Mouse (Mus musculus) heart, embryonic 11.5 days (tissue): ENCODE measurements at regions not wholly inside any gene's neighbourhood (a gene's known extent, or its start where the extent isn't known, plus 50 kb on each side); places are given as distances from the start of the nearest gene placed in this dataset.
A peak's percentile ranks its signal among the peaks of the same experiment; 100 is the strongest.

ENCODE experiments used
- ATAC-seq: fragments of 200-750 bp; cut with Nextera tagmentation; replicated peaks from 2 replicates; pipeline ENCODE4 v1.8.0; 2017; ENCODE audit warnings: moderate library complexity; ENCODE audit not compliant: insufficient number of reproducible peaks, low FRiP score, low TSS enrichment
- H3K27ac ChIP-seq: fragments of 300-500 bp; sonication (generic); 2 replicates; pipeline ENCODE4 v1.5.1; 2014; ENCODE audit warnings: mild to moderate bottlenecking, low read depth, low read length
- H3K27me3 ChIP-seq: fragments of 300-500 bp; sonication (generic); 2 replicates; pipeline ENCODE4 v1.6.1; 2014; ENCODE audit warnings: mild to moderate bottlenecking, low read length, mixed read lengths; ENCODE audit not compliant: control insufficient read depth, insufficient read depth
- H3K36me3 ChIP-seq: fragments of 300-500 bp; sonication (generic); 2 replicates; pipeline ENCODE4 v1.6.1; 2014; ENCODE audit warnings: mild to moderate bottlenecking, low read length, moderate library complexity, mixed read lengths; ENCODE audit not compliant: control insufficient read depth, insufficient read depth
- H3K4me1 ChIP-seq: fragments of 300-500 bp; sonication (generic); 2 replicates; pipeline ENCODE4 v1.6.1; 2014; ENCODE audit warnings: low read length; ENCODE audit not compliant: control insufficient read depth, insufficient read depth
- H3K4me2 ChIP-seq: fragments of 300-500 bp; sonication (generic); 2 replicates; pipeline ENCODE4 v1.6.1; 2014; ENCODE audit warnings: mild to moderate bottlenecking, moderate library complexity
- H3K4me3 ChIP-seq: fragments of 300-500 bp; sonication (generic); 2 replicates; pipeline ENCODE4 v1.5.1; 2014; ENCODE audit warnings: low read depth, low read length
- H3K9ac ChIP-seq: fragments of 300-500 bp; sonication (generic); 2 replicates; pipeline ENCODE4 v1.6.1; 2014; ENCODE audit warnings: mild to moderate bottlenecking, low read depth, low read length, moderate library complexity
- H3K9me3 ChIP-seq: fragments of 300-500 bp; sonication (generic); replicated peaks from 2 replicates; pipeline ENCODE4 v1.6.1; 2016; ENCODE audit warnings: low read length; ENCODE audit not compliant: control insufficient read depth
- WGBS: fragments of 180-500 bp; shearing (Covaris S2); extraction: QIAGEN DNeasy Blood & Tissue Kit; methylation state at CpG from one replicate; pipeline ENCODE4 v1.1.7; 2014; ENCODE audit not compliant: insufficient replicate concordance; 5-methylcytosine and 5-hydroxymethylcytosine counted together

- Histone ChIP-seq H3K27ac (no peak overlapping the region), H3K4me3 (no peak overlapping the region), H3K4me2 (no peak overlapping the region), H3K9me3 (no peaks in the 10 kb centered on the region), H3K36me3 (no peaks in the 10 kb centered on the region), H3K4me1 (no peaks in the 10 kb centered on the region), H3K27me3 (no peaks in the 10 kb centered on the region), H3K9ac (no peak overlapping the region)
- WGBS, result 40% methylated on average over 1 of the region's 1 CpGs
- ATAC-seq, result no peak
Measured at GRCm38 (mm10) chr2:117811506-117811905, 300.2 kb upstream of the Thbs1 start.

- no peak for ATAC-seq
- Histone ChIP-seq H3K9me3 (no peaks in the 10 kb centered on the region), H3K4me3 (no peak overlapping the region), H3K27ac (no peak overlapping the region), H3K4me2 (no peak overlapping the region), H3K9ac (no peak overlapping the region), H3K27me3 (no peaks in the 10 kb centered on the region), H3K36me3 (no peaks in the 10 kb centered on the region), H3K4me1 (no peaks in the 10 kb centered on the region)
- 64% methylated on average over 2 of the region's 2 CpGs for WGBS
Measured at GRCm38 (mm10) chr2:117811931-117812330, 299.7 kb upstream of the Thbs1 start.

GRCm38 (mm10) chr2:117819701-117820225, 291.9 kb upstream of the Thbs1 start:
- H3K9ac ChIP-seq, result no peak overlapping the region
- no peak overlapping the region for H3K4me3 ChIP-seq
- H3K27me3 ChIP-seq, result no peaks in the 10 kb centered on the region
- 48% methylated on average over 3 of the region's 3 CpGs for WGBS
- H3K27ac ChIP-seq, result no peak overlapping the region
- no peaks in the 10 kb centered on the region; the same call in 1 of the 2 replicates for H3K4me1 ChIP-seq
- 0 out of 2 replicates have a peak, but pooled peaks have one; percentile 39 for ATAC-seq
- H3K36me3 ChIP-seq, result no peaks in the 10 kb centered on the region
- H3K4me2 ChIP-seq, result no peak overlapping the region
- no peaks in the 10 kb centered on the region for H3K9me3 ChIP-seq

DNA sequence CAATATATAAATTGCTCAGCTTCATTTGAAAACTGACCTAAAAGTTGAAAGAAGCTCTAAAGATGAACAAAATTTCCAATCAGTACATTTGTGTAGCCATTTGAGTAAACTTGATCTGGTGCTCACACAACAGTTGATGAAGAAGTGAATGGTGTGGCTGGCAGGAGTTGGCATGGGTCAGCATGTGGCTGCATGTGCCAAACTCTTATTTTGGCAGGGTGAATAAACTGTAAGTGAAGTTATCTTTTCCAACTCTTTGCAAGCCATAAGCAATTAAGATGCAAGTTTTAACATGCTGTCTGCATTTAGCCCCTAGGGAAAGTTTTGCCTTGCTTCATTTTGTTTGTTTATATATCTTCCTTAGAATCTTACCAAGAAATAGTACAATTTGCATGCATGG, 291.0 kb upstream of the Thbs1 start:
- Histone ChIP-seq H3K9ac (no peak overlapping the region), H3K27ac (no peak overlapping the region), H3K4me2 (no peak overlapping the region), H3K36me3 (no peaks in the 10 kb centered on the region), H3K4me1 (peaks cover 5% of the 10 kb centered on the region; the same call in 1 of the 2 replicates), H3K27me3 (no peaks in the 10 kb centered on the region), H3K9me3 (no peaks in the 10 kb centered on the region), H3K4me3 (no peak overlapping the region)
- ATAC-seq, result no peak

DNA sequence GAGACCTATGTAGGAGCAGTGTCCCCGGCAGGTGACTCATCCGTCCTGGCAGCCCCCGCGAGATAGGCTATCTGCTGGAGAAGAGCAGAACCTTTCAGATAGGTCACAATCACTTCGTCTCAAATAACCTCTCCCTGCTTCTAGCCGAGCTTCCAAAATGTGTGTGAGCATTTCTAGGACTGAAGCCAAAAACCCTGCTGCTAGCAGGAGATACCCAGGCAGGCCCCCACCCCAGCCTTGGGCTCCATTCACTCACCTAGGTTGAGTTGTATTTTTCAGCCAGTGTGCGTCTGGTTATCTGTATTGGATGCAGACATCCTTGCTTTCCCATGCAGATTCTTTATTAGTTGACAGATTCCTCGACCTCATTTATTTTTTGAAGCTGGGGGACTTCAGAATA, 286.6 kb upstream of the Thbs1 start:
- Histone ChIP-seq H3K36me3 (no peaks in the 10 kb centered on the region), H3K27ac (no peak overlapping the region), H3K4me3 (no peak overlapping the region), H3K4me2 (no peak overlapping the region), H3K27me3 (no peaks in the 10 kb centered on the region), H3K9ac (no peak overlapping the region), H3K9me3 (no peaks in the 10 kb centered on the region), H3K4me1 (peaks cover 5% of the 10 kb centered on the region; the same call in 1 of the 2 replicates)
- no peak for ATAC-seq
- WGBS, result 31% methylated on average over 8 of the region's 8 CpGs

DNA sequence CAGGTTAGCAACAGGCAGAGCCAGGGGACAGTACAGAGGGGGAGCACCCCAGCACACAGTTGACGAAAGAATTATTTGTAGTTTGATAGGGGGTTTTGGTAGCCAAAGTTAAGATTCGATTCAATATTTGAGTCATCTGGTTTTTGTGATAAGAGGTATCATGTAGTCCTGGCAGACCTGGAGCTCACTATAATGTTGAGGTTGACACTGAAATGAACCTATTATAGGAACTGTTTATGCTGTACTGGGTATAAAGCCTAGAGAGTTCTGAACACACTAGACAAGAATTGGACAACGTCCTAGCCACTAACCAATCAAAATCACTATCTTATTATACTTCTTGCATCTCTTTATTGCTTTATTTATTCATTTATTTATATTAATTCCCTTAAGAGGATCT, 284.4 kb upstream of the Thbs1 start:
- Histone ChIP-seq H3K27me3 (no peaks in the 10 kb centered on the region), H3K9ac (no peak overlapping the region), H3K9me3 (no peaks in the 10 kb centered on the region), H3K4me1 (peaks cover 5% of the 10 kb centered on the region; the same call in 1 of the 2 replicates), H3K4me3 (no peak overlapping the region), H3K27ac (no peak overlapping the region), H3K36me3 (no peaks in the 10 kb centered on the region), H3K4me2 (no peak overlapping the region)
- no peak for ATAC-seq
- WGBS, result 79% methylated on average over 3 of the region's 3 CpGs

GRCm38 (mm10) chr2:117838387-117838786, 273.3 kb upstream of the Thbs1 start:
- H3K36me3 ChIP-seq, result no peaks in the 10 kb centered on the region
- H3K4me1 ChIP-seq, result no peaks in the 10 kb centered on the region
- H3K4me2 ChIP-seq, result no peak overlapping the region
- WGBS, result 45% methylated on average over 2 of the region's 2 CpGs
- peak; percentile 61; the same call in 1 of the 2 replicates for ATAC-seq
- H3K4me3 ChIP-seq, result no peak overlapping the region
- H3K9ac ChIP-seq, result no peak overlapping the region
- H3K9me3 ChIP-seq, result no peaks in the 10 kb centered on the region
- no peaks in the 10 kb centered on the region for H3K27me3 ChIP-seq
- H3K27ac ChIP-seq, result no peak overlapping the region

DNA sequence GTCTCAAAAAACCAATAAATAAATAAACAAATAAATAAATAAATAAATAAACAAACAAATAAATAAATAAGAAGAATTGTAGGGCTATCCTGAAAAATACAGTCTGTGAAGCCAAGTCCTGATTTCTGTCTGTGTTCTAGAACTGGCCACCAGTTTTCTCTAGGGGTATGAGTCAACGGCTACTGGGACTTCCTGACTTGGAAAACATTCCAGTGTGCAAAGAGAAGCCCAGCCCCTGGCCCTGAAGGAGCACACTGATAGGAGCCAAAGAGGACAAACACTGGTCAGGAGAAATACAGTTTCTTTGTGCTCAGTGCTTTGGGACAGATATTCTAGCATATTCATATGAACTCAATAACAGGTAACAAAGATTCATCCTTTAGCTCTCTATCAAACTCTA, 271.3 kb upstream of the Thbs1 start:
- ATAC-seq, result no peak
- Histone ChIP-seq H3K9me3 (no peaks in the 10 kb centered on the region), H3K27ac (no peak overlapping the region), H3K4me3 (no peak overlapping the region), H3K4me1 (no peaks in the 10 kb centered on the region), H3K4me2 (no peak overlapping the region), H3K27me3 (no peaks in the 10 kb centered on the region), H3K9ac (no peak overlapping the region), H3K36me3 (no peaks in the 10 kb centered on the region)
- 55% methylated on average over 1 of the region's 1 CpGs for WGBS

- H3K36me3 ChIP-seq, result no peaks in the 10 kb centered on the region
- no peak overlapping the region for H3K4me2 ChIP-seq
- no peak overlapping the region for H3K9ac ChIP-seq
- no peaks in the 10 kb centered on the region for H3K4me1 ChIP-seq
- no peak overlapping the region for H3K27ac ChIP-seq
- no peaks in the 10 kb centered on the region for H3K27me3 ChIP-seq
- no peaks in the 10 kb centered on the region for H3K9me3 ChIP-seq
- no peak overlapping the region for H3K4me3 ChIP-seq
- no peak for ATAC-seq
- WGBS, result 57% methylated on average over 1 of the region's 1 CpGs
Measured at GRCm38 (mm10) chr2:117842309-117842986, 269.2 kb upstream of the Thbs1 start.
